Mouse (Mus musculus): ENCODE data around the gene Dpf1.

DNA sequence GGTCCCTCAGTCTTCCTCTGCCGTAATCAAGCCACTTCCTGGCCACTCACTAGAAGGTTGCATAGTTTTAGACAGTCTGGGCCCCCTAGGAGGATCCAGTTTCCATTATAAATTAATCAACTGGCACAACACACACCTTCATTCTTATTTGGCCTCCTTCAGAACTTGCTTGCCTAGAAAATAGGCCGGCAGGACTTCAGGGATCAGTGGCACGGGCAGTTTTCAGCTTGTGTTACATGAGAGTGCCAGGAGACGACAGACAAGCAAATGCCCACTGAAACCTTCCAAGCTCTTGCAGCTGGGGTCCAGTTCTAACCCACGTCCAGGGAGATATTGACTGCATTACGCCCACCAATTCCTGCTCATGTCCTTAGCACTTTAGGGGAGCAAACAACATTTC, 41.6 kb upstream of the Dpf1 start:
- no peak for TF ChIP-seq CTCF (IDR thresholded peaks at IDR 0.05; ENCODE audit: low read depth, low read length)
- no peak for TF ChIP-seq POLR2A (IDR thresholded peaks at IDR 0.05; ENCODE audit: borderline replicate concordance, low read depth, low read length)
